Mouse (Mus musculus) heart, embryonic 11.5 days (tissue): ENCODE data around the gene Mertk. TPM values are rescaled to one million over a fixed set of nuclear protein-coding genes. Genes with fewer than 3 reads are reported as not detected.
A peak's percentile ranks its signal among the peaks of the same experiment; 100 is the strongest.
"Not testable (repeated sequence)": the region's sequence is repeated elsewhere in the genome, so short reads cannot be mapped to it uniquely, and the experiment has no call there.

Source experiments
- ATAC-seq: fragments of 200-750 bp; cut with Nextera tagmentation; replicated peaks from 2 replicates; pipeline ENCODE4 v1.8.0; 2017; ENCODE audit warnings: moderate library complexity; ENCODE audit not compliant: insufficient number of reproducible peaks, low FRiP score, low TSS enrichment
- H3K27ac ChIP-seq: fragments of 300-500 bp; sonication (generic); 2 replicates; pipeline ENCODE4 v1.5.1; 2014; ENCODE audit warnings: mild to moderate bottlenecking, low read depth, low read length
- H3K27me3 ChIP-seq: fragments of 300-500 bp; sonication (generic); 2 replicates; pipeline ENCODE4 v1.6.1; 2014; ENCODE audit warnings: mild to moderate bottlenecking, low read length, mixed read lengths; ENCODE audit not compliant: control insufficient read depth, insufficient read depth
- H3K36me3 ChIP-seq: fragments of 300-500 bp; sonication (generic); 2 replicates; pipeline ENCODE4 v1.6.1; 2014; ENCODE audit warnings: mild to moderate bottlenecking, low read length, moderate library complexity, mixed read lengths; ENCODE audit not compliant: control insufficient read depth, insufficient read depth
- H3K4me1 ChIP-seq: fragments of 300-500 bp; sonication (generic); 2 replicates; pipeline ENCODE4 v1.6.1; 2014; ENCODE audit warnings: low read length; ENCODE audit not compliant: control insufficient read depth, insufficient read depth
- H3K4me2 ChIP-seq: fragments of 300-500 bp; sonication (generic); 2 replicates; pipeline ENCODE4 v1.6.1; 2014; ENCODE audit warnings: mild to moderate bottlenecking, moderate library complexity
- H3K4me3 ChIP-seq: fragments of 300-500 bp; sonication (generic); 2 replicates; pipeline ENCODE4 v1.5.1; 2014; ENCODE audit warnings: low read depth, low read length
- H3K9ac ChIP-seq: fragments of 300-500 bp; sonication (generic); 2 replicates; pipeline ENCODE4 v1.6.1; 2014; ENCODE audit warnings: mild to moderate bottlenecking, low read depth, low read length, moderate library complexity
- H3K9me3 ChIP-seq: fragments of 300-500 bp; sonication (generic); replicated peaks from 2 replicates; pipeline ENCODE4 v1.6.1; 2016; ENCODE audit warnings: low read length; ENCODE audit not compliant: control insufficient read depth
- whole genome bisulfite sequencing: fragments of 180-500 bp; shearing (Covaris S2); extraction: QIAGEN DNeasy Blood & Tissue Kit; methylation state at CpG from one replicate; pipeline ENCODE4 v1.1.7; 2014; ENCODE audit not compliant: insufficient replicate concordance; 5-methylcytosine and 5-hydroxymethylcytosine counted together
- polyA plus RNA-seq: library from polyadenylated mRNA; unstranded; fragments of >200 nt; fragmentation: Nextera tagmentation; extraction: Ambion mirVana; gene quantifications from 2 replicates; pipeline ENCODE4 v1.2.1, GENCODE M21; 2014

The Mertk gene
- 3.9 and 4.1 TPM in 2 replicates for polyA plus RNA-seq

- peak within 1 kb of the TSS; percentile 67 for H3K27ac ChIP-seq
- H3K9ac ChIP-seq: peak within 1 kb of the TSS; percentile 67
- H3K27me3 ChIP-seq: no peaks in the 10 kb centered on the region
- H3K9me3 ChIP-seq: no peaks in the 10 kb centered on the region
- H3K4me2 ChIP-seq: peak within 1 kb of the TSS; percentile 79
- WGBS: under 1% methylated on average over 30 of the region's 30 CpGs
- H3K36me3 ChIP-seq: no peaks in the 10 kb centered on the region
- H3K4me1 ChIP-seq: peaks cover 5% of the 10 kb centered on the region; the same call in 1 of the 2 replicates
- ATAC-seq: peak; percentile 89
- H3K4me3 ChIP-seq: peak within 1 kb of the TSS; percentile 68
Measured at GRCm38 (mm10) chr2:128698693-128699181, at the start of gene Mertk. Mertk (plus strand) TSS chr2:128698956.

GRCm38 (mm10) chr2:128680661-128681060 lies 18.1 kb upstream of the Mertk start:
- Histone ChIP-seq H3K27ac (no peak overlapping the region), H3K36me3 (peaks cover 24% of the 10 kb centered on the region)

GRCm38 (mm10) chr2:128686921-128687557 lies 11.7 kb upstream of the Mertk start, which contains the start of gene Anapc1:
Anapc1 (minus strand) TSS chr2:128687391.
- no peaks in the 10 kb centered on the region for H3K27me3 ChIP-seq
- peaks cover 8% of the 10 kb centered on the region for H3K4me1 ChIP-seq
- H3K36me3 ChIP-seq: peaks cover 9% of the 10 kb centered on the region
- ATAC-seq: peak; percentile 89
- peak within 1 kb of the TSS; percentile 89 for H3K27ac ChIP-seq
- peak within 1 kb of the TSS; percentile 100 for H3K4me3 ChIP-seq
- peak within 1 kb of the TSS; percentile 100 for H3K9ac ChIP-seq
- WGBS: 0% methylated on average over 58 of the region's 58 CpGs
- H3K9me3 ChIP-seq: no peaks in the 10 kb centered on the region
- H3K4me2 ChIP-seq: peak within 1 kb of the TSS; percentile 62

More at GRCm38 (mm10) chr2:128680661-128681060, 18.1 kb upstream of the Mertk start:
- Histone ChIP-seq H3K9ac (no peak overlapping the region), H3K4me1 (peaks cover 9% of the 10 kb centered on the region), H3K9me3 (no peaks in the 10 kb centered on the region), H3K4me3 (no peak overlapping the region), H3K27me3 (no peaks in the 10 kb centered on the region), H3K4me2 (no peak overlapping the region)
- 60% methylated on average over 4 of the region's 4 CpGs for WGBS
- ATAC-seq: no peak

GRCm38 (mm10) chr2:128687558-128688120 lies 11.1 kb upstream of the Mertk start:
- WGBS: 47% methylated on average over 10 of the region's 10 CpGs
- no peaks in the 10 kb centered on the region for H3K27me3 ChIP-seq
- peak overlapping the region; percentile 100 for H3K4me3 ChIP-seq
- no peak for ATAC-seq
- H3K36me3 ChIP-seq: peaks cover 7% of the 10 kb centered on the region; the same call in 1 of the 2 replicates
- H3K9ac ChIP-seq: peak overlapping the region; percentile 100
- H3K4me2 ChIP-seq: peak overlapping the region; percentile 62
- no peaks in the 10 kb centered on the region for H3K9me3 ChIP-seq
- peak overlapping the region; percentile 89 for H3K27ac ChIP-seq
- H3K4me1 ChIP-seq: peaks cover 8% of the 10 kb centered on the region

- no peaks in the 10 kb centered on the region for H3K9me3 ChIP-seq
- no peak overlapping the region for H3K4me2 ChIP-seq
- peaks cover under 1% of the 10 kb centered on the region; the same call in 1 of the 2 replicates for H3K4me1 ChIP-seq
- no peaks in the 10 kb centered on the region for H3K36me3 ChIP-seq
- H3K27ac ChIP-seq: no peak overlapping the region
- 66% methylated on average over 14 of the region's 14 CpGs for WGBS
- no peak overlapping the region for H3K4me3 ChIP-seq
- H3K27me3 ChIP-seq: no peaks in the 10 kb centered on the region
- ATAC-seq: no peak
- H3K9ac ChIP-seq: no peak overlapping the region
Measured at GRCm38 (mm10) chr2:128692336-128692735, 6.4 kb upstream of the Mertk start.

GRCm38 (mm10) chr2:128692771-128693170 lies 6.0 kb upstream of the Mertk start:
- Histone ChIP-seq H3K27me3 (no peaks in the 10 kb centered on the region), H3K27ac (no peak overlapping the region)

GRCm38 (mm10) chr2:128693236-128693635 lies 5.5 kb upstream of the Mertk start:
- no peak overlapping the region for H3K4me3 ChIP-seq
- WGBS: 54% methylated on average over 4 of the region's 4 CpGs
- H3K27me3 ChIP-seq: no peaks in the 10 kb centered on the region
- H3K4me1 ChIP-seq: peaks cover 5% of the 10 kb centered on the region; the same call in 1 of the 2 replicates
- no peak for ATAC-seq
- no peak overlapping the region for H3K9ac ChIP-seq
- no peak overlapping the region for H3K4me2 ChIP-seq
- H3K27ac ChIP-seq: no peak overlapping the region
- no peaks in the 10 kb centered on the region for H3K9me3 ChIP-seq
- no peaks in the 10 kb centered on the region for H3K36me3 ChIP-seq

More at GRCm38 (mm10) chr2:128692771-128693170, 6.0 kb upstream of the Mertk start:
- no peak for ATAC-seq
- Histone ChIP-seq H3K9me3 (no peaks in the 10 kb centered on the region), H3K9ac (no peak overlapping the region), H3K4me1 (peaks cover 5% of the 10 kb centered on the region; the same call in 1 of the 2 replicates), H3K4me2 (no peak overlapping the region), H3K36me3 (no peaks in the 10 kb centered on the region), H3K4me3 (no peak overlapping the region)
- 76% methylated on average over 10 of the region's 10 CpGs for WGBS

- not testable (repeated sequence) for ATAC-seq, H3K9ac ChIP-seq, H3K36me3 ChIP-seq, H3K4me1 ChIP-seq, H3K27ac ChIP-seq, H3K27me3 ChIP-seq, H3K9me3 ChIP-seq, H3K4me2 ChIP-seq, H3K4me3 ChIP-seq
- 82% methylated on average over 3 of the region's 3 CpGs for WGBS
Measured at GRCm38 (mm10) chr2:128693828-128694227, 4.9 kb upstream of the Mertk start.
